Mouse (Mus musculus) myocyte (in vitro differentiated cells): ENCODE measurements around the gene Tle3. TPM values are rescaled to one million over a fixed set of nuclear protein-coding genes. Genes with fewer than 3 reads are reported as not detected.
A peak's percentile ranks its signal among the peaks of the same experiment; 100 is the strongest.

Experiments
- H3K27me3 ChIP-seq: one replicate; pipeline ENCODE4 v1.6.1; 2011; ENCODE audit not compliant: control insufficient read depth, insufficient read depth, insufficient read length
- H3K36me3 ChIP-seq: one replicate; pipeline ENCODE4 v1.6.1; 2011; ENCODE audit not compliant: control insufficient read depth, insufficient read depth
- H3K4me2 ChIP-seq: one replicate; pipeline ENCODE4 v1.6.1; 2011; ENCODE audit warnings: low read depth, control low read depth
- H3K4me3 ChIP-seq: one replicate; pipeline ENCODE4 v1.5.1; 2011; ENCODE audit warnings: mild to moderate bottlenecking, control low read depth, moderate library complexity
- H3K79me2 ChIP-seq: one replicate; pipeline ENCODE4 v1.6.1; 2011; ENCODE audit not compliant: control insufficient read depth, insufficient read depth
- H3ac ChIP-seq: one replicate; pipeline ENCODE4 v1.6.1; 2011; ENCODE audit not compliant: control insufficient read depth, insufficient read length
- CEBPB ChIP-seq: IDR thresholded peaks from 2 replicates; pipeline ENCODE4 v1.6.1; 2011; ENCODE audit warnings: mild to moderate bottlenecking, moderate library complexity; ENCODE audit not compliant: poor library complexity, insufficient read depth, severe bottlenecking
- E2F4 ChIP-seq: IDR thresholded peaks from one replicate; pipeline ENCODE4 v1.6.1; 2011; ENCODE audit warnings: mild to moderate bottlenecking, control low read depth, moderate library complexity; ENCODE audit not compliant: insufficient read depth
- MAX ChIP-seq: IDR thresholded peaks from one replicate; pipeline ENCODE4 v1.6.1; 2011; ENCODE audit warnings: low read depth, mild to moderate bottlenecking, control low read depth
- MYOD1 ChIP-seq, 3 experiments: IDR thresholded peaks; one replicate each; pipeline ENCODE4 v1.6.1; 2011; ENCODE audit warnings: control low read depth in 2 of 3, low read depth in 2 of 3, mild to moderate bottlenecking in 2 of 3, moderate library complexity in 1 of 3; ENCODE audit not compliant: insufficient read length in 2 of 3, control insufficient read depth in 1 of 3
- MYOG ChIP-seq, 3 experiments: IDR thresholded peaks; one replicate each; pipeline ENCODE4 v1.6.1; 2011; ENCODE audit warnings: control low read depth in 2 of 3, low read depth in 2 of 3, mild to moderate bottlenecking in 2 of 3; ENCODE audit not compliant: insufficient read length in 2 of 3, control insufficient read depth in 1 of 3, insufficient read depth in 1 of 3
- POLR2A ChIP-seq: IDR thresholded peaks from one replicate; pipeline ENCODE4 v1.6.1; 2011; ENCODE audit warnings: low read depth, mild to moderate bottlenecking, control low read depth, moderate library complexity; ENCODE audit not compliant: insufficient read length
- POLR2AphosphoS2 ChIP-seq: IDR thresholded peaks from one replicate; pipeline ENCODE4 v1.6.1; 2011; ENCODE audit warnings: low read depth, control low read depth; ENCODE audit not compliant: insufficient read length
- REST ChIP-seq: IDR thresholded peaks from one replicate; pipeline ENCODE4 v1.6.1; 2011; ENCODE audit warnings: mild to moderate bottlenecking, control low read depth, moderate library complexity; ENCODE audit not compliant: insufficient read depth, insufficient read length
- SRF ChIP-seq: IDR thresholded peaks from one replicate; pipeline ENCODE4 v1.6.1; 2011; ENCODE audit warnings: low read depth; ENCODE audit not compliant: control insufficient read depth, insufficient read length
- TCF12 ChIP-seq: IDR thresholded peaks from one replicate; pipeline ENCODE4 v1.6.1; 2011; ENCODE audit warnings: mild to moderate bottlenecking, control low read depth; ENCODE audit not compliant: poor library complexity, insufficient read depth, severe bottlenecking
- TCF3 ChIP-seq: IDR thresholded peaks from one replicate; pipeline ENCODE4 v1.6.1; 2011; ENCODE audit warnings: low read depth, control low read depth; ENCODE audit not compliant: insufficient read length
- USF1 ChIP-seq: IDR thresholded peaks from one replicate; pipeline ENCODE4 v1.6.1; 2011; ENCODE audit warnings: low read depth, mild to moderate bottlenecking, control low read depth, moderate library complexity
- polyA plus RNA-seq: library from polyadenylated mRNA; unstranded; fragments of >200 nt; fragmentation: generic; extraction: Trizol; gene quantifications from one replicate; pipeline ENCODE4 v1.2.1, GENCODE M21; 2012; ENCODE audit warnings: missing spikeins

Tle3 gene
- polyA plus RNA-seq, 1 experiment: 62.1 TPM

- TF ChIP-seq REST (no peak), TCF3 (no peak), MYOG (IDR thresholded peaks at IDR 0.05; ENCODE audit: control insufficient read depth in 1 of 3, insufficient read depth in 1 of 3, insufficient read length in 2 of 3, low read depth in 2 of 3) (peak in 1 of 3 experiments; percentile 75), USF1 (peak; percentile 55), MYOD1 (IDR thresholded peaks at IDR 0.05; ENCODE audit: control insufficient read depth in 1 of 3, insufficient read length in 2 of 3, low read depth in 2 of 3) (peak; percentile 5 to 72 (median 20))
- Histone ChIP-seq H3K4me3 (peak overlapping the region; percentile 94), H3K4me2 (peak overlapping the region; percentile 96), H3K27me3 (no peaks in the 10 kb centered on the region), H3ac (no peak overlapping the region), H3K79me2 (peaks cover 73% of the 10 kb centered on the region), H3K36me3 (peaks cover 13% of the 10 kb centered on the region)
Measured at GRCm38 (mm10) chr9:61377706-61378479, 5.7 kb downstream of the Tle3 start.

- H3K4me3 ChIP-seq: no peak overlapping the region
- H3K4me2 ChIP-seq: peak overlapping the region; percentile 96
- peaks cover 74% of the 10 kb centered on the region for H3K79me2 ChIP-seq
- no peak overlapping the region for H3ac ChIP-seq
- H3K36me3 ChIP-seq: peaks cover 13% of the 10 kb centered on the region
- TF ChIP-seq REST (no peak), SRF (no peak), POLR2A (no peak), CEBPB (no peak), TCF12 (no peak), MYOD1 (IDR thresholded peaks at IDR 0.05; ENCODE audit: control insufficient read depth in 1 of 3, insufficient read length in 2 of 3, low read depth in 2 of 3) (peak in 2 of 3 experiments; percentile 8 to 63), MAX (no peak), POLR2AphosphoS2 (peak; percentile 36), TCF3 (no peak), USF1 (no peak), E2F4 (no peak), MYOG (IDR thresholded peaks at IDR 0.05; ENCODE audit: control insufficient read depth in 1 of 3, insufficient read depth in 1 of 3, insufficient read length in 2 of 3, low read depth in 2 of 3) (peak; percentile 32 to 87 (median 40))
- H3K27me3 ChIP-seq: no peaks in the 10 kb centered on the region
Measured at GRCm38 (mm10) chr9:61378516-61378915, 6.3 kb downstream of the Tle3 start.

GRCm38 (mm10) chr9:61379016-61379634 is 7.0 kb downstream of the Tle3 start:
- Histone ChIP-seq H3K36me3 (peaks cover 13% of the 10 kb centered on the region), H3K79me2 (peaks cover 74% of the 10 kb centered on the region), H3K27me3 (no peaks in the 10 kb centered on the region), H3K4me3 (no peak overlapping the region), H3ac (no peak overlapping the region), H3K4me2 (peak overlapping the region; percentile 96)
- peak in 1 of 3 experiments; percentile 18 for TF ChIP-seq MYOD1 (IDR thresholded peaks at IDR 0.05; ENCODE audit: control insufficient read depth in 1 of 3, insufficient read length in 2 of 3, low read depth in 2 of 3)
- TF ChIP-seq E2F4: no peak

- Histone ChIP-seq H3K36me3 (peaks cover 13% of the 10 kb centered on the region), H3K79me2 (peaks cover 71% of the 10 kb centered on the region), H3K27me3 (no peaks in the 10 kb centered on the region), H3K4me3 (no peak overlapping the region), H3K4me2 (no peak overlapping the region), H3ac (no peak overlapping the region)
- TF ChIP-seq TCF12 (no peak), SRF (no peak)
Measured at GRCm38 (mm10) chr9:61380258-61381062, 8.3 kb downstream of the Tle3 start.

GRCm38 (mm10) chr9:61381063-61381408 is 8.9 kb downstream of the Tle3 start:
- H3K4me3 ChIP-seq: no peak overlapping the region
- H3K4me2 ChIP-seq: no peak overlapping the region
- peaks cover 70% of the 10 kb centered on the region for H3K79me2 ChIP-seq
- no peaks in the 10 kb centered on the region for H3K27me3 ChIP-seq
- H3ac ChIP-seq: no peak overlapping the region
- TF ChIP-seq MYOD1 (IDR thresholded peaks at IDR 0.05; ENCODE audit: control insufficient read depth in 1 of 3, insufficient read length in 2 of 3, low read depth in 2 of 3) (no peak), CEBPB (no peak), REST (no peak), MYOG (IDR thresholded peaks at IDR 0.05; ENCODE audit: control insufficient read depth in 1 of 3, insufficient read depth in 1 of 3, insufficient read length in 2 of 3, low read depth in 2 of 3) (no peak), USF1 (no peak), POLR2AphosphoS2 (no peak), SRF (no peak), POLR2A (no peak), MAX (no peak)
- peaks cover 9% of the 10 kb centered on the region for H3K36me3 ChIP-seq
